Mouse (Mus musculus): ENCODE data around the gene Snapc4.

DNA sequence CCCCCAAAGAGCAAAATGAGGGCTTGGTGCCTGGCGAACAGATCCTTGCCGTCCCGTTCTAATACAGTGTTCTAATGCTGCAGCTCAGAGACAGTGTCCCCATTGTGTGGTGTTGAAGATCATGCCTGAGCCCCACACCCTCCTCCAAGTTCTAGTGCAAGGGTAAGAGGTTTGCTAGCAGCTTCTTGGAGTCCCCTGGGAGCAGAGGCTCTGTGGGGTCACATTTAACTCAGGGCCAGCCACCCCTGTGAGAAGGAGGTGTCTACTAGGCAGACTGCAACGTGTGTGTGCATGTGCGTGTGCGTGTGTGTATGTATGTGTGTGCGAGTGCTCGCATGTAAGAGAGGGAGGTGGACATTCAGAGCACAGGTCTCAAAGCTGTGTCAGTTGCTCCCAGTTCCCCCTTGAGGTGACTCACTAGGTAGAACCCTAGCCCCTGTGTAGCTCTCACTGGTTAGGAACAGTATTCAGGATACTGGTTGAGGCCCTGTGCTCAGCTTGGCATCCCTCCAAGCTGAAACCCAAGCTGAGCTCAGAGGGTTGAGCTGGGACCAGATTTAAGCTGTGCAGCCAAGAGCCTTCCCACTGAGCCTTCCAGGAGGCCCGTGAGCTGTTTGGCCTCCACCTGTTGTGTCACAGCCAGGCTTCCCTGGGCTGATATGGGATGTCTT is 63.7 kb downstream of the Snapc4 start:
- no peak for TF ChIP-seq CTCF (IDR thresholded peaks at IDR 0.05; ENCODE audit: borderline replicate concordance, insufficient read depth, low read depth, low read length)
- no peak for TF ChIP-seq POLR2A (IDR thresholded peaks at IDR 0.05; ENCODE audit: borderline replicate concordance, insufficient read depth, low read length)
